Mouse (Mus musculus) liver, embryonic 18 days (tissue): ENCODE results near the gene Clpb. TPM values are rescaled to one million over a fixed set of nuclear protein-coding genes. Genes with fewer than 3 reads are reported as not detected.

Experiments used
- polyA plus RNA-seq: library from polyadenylated mRNA; depleted of rRNA; stranded (reverse); fragments of >200 nt; gene quantifications from 2 replicates; pipeline ENCODE4 v1.2.3, GENCODE M21; 2012; rRNA removed

The Clpb gene
- 9.7 and 9.8 TPM in 2 replicates for polyA plus RNA-seq

DNA sequence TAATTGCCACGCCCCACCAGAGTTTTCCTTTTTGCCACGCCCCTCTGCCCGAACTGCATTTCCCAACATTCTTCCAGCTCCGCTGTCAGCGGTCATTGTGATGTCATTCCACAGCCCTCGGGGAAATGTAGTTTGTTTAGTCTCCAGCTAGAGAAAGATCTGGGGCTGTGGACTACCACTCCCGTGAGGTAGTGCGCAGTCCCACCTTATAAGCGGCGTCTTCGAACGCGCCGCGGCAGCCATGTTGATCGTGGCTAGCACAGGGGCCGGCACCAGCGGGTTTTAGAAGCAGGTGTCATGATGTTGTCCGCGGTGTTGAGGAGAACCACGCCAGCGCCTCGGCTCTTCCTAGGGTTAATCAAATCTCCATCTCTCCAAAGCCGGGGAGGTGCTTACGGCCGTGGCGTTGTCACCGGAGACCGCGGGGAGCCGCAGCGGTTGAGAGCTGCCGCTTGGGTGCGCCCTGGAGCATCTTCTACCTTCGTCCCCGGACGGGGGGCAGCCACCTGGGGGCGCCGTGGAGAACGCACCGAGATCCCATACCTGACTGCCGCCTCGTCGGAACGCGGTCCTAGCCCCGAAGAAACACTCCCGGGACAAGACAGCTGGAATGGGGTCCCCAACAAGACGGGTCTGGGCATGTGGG, at the start of gene Clpb:
TSS of gene Clpb (plus strand) at position 120 of the 646 bp plus-strand sequence.

DNA sequence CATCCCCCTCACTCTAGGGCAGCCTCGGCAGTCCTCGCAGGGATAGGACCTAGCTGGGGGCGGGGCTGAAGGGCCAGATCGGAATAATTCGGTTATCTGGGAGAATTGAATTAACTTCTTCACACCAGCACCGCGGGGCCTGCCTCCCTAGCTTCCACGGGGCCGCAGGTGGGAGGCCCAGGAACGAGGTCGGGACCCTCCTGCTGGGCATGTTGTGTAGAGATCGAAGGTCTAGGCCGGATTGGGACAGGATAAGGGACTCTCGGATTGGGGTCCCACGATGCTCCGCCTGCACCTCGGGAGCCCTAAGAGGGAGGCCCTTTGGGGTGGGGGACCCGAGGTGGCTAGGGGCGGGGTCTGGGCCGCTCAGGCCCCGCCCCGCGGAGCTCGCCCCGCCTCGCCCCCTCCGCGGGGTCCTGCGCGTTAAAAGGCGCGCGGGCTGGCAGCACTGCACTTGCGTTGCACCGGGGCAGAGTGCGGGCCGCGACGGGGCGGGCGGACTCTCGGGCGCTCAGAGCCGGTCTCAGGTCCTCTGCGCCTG, 154.5 kb downstream of the Clpb start, which contains the start of gene Phox2a:
TSS of gene Phox2a (plus strand) at position 453 of the 541 bp plus-strand sequence.

DNA sequence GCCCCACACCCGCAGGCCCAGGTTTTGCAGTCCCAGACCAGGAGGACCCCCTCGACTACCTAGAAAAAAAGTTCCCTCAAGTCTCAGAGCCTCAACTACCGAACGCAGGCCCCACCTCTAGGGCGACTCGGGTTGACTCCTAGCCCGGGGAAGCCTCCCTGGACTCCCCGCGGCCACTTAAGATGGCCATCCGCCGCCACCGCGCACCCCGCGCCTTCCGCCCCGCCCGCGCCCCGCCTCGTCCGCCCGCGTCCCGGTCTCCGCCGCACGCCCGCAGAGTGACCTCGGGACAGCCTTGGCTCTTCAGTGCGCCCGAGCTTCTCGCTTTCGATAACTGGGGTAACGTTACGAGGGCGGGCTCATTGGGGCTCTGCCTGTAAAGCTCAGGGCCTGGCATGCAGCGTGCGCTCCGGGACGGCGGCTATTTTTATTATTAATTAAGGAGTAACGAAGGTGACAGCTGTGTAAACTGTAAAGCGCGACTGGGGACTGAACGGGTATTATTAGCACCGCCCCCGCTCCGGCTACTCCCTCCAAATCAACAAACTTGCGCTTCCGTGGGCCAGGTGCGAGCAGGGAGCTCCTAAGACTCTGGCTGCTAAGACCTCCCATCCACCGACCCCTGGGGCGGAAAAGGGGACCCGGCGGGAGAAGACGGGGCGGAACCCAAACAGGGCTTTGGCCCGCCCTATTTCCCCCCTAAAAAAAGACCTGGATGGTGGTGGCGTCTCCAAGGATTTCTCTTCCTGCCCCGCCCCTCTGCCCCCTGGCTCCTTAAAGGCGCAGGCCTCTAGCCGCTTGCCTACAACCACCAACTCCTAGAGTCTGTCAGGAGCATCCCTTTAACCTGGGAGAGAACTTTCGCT, 174.4 kb downstream of the Clpb start, which contains the start of gene Inppl1:
TSS of gene Inppl1 (minus strand) at position 624 of the 866 bp plus-strand sequence.

Other genes with a start within 250 kb of the Clpb start
- gene Pde2a, start 241.9 kb upstream of the Clpb start, polyA plus RNA-seq, result 11.4 and 12.0 TPM in 2 replicates
- 0.15 and 0.34 TPM in 2 replicates for gene Art2b, start 78.0 kb upstream of the Clpb start, polyA plus RNA-seq
- not detected in 2 replicates for gene Phox2a, start 154.7 kb downstream of the Clpb start, polyA plus RNA-seq
- 8.9 and 10.5 TPM in 2 replicates for gene Inppl1, start 174.6 kb downstream of the Clpb start, polyA plus RNA-seq
- gene Folr2, start 193.6 kb downstream of the Clpb start, polyA plus RNA-seq, result 16.4 and 18.0 TPM in 2 replicates
- gene Anapc15, start 200.1 kb downstream of the Clpb start, polyA plus RNA-seq, result 30.0 TPM in 2 replicates
- 0.36 and 0.81 TPM in 2 replicates for gene Folr1, start 207.2 kb downstream of the Clpb start, polyA plus RNA-seq
- gene Lamtor1, start 242.3 kb downstream of the Clpb start, polyA plus RNA-seq, result 62.9 and 68.3 TPM in 2 replicates
- 0.07 TPM in 2 replicates for gene Tomt, start 242.7 kb downstream of the Clpb start, polyA plus RNA-seq